Mouse (Mus musculus): ENCODE data around the gene Aarsd1.
"Not testable (repeated sequence)": the region's sequence is repeated elsewhere in the genome, so short reads cannot be mapped to it uniquely, and the experiment has no call there.

Gene Aarsd1

GRCm38 (mm10) chr11:101446860-101447259, 29.4 kb upstream of the Aarsd1 start:
- not testable (repeated sequence) for DNase-seq (ENCODE audit: low spot score in 2 of 2)

- no peak for DNase-seq (ENCODE audit: low spot score in 2 of 2)
These were observed 28.9 kb upstream of the Aarsd1 start for GRCm38 (mm10) chr11:101446319-101446718.

DNA sequence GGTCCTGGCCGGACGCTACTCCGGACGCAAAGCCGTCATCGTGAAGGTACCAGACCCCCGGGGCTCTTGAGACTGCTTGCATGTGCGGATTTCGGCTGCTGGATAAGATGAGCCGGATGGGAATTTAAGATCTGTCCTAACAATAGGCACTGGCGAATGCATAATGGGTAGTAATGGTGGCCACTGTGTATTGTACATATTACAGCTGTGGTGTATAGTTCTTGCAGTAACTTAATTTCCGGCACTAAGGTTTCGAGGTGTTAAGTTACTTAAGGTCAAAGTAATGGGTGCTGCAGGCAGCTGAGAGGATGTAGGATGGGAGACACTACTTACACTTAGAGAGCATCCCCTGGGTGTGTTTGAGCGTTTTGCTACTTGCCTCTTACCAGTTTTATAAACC, 25.3 kb upstream of the Aarsd1 start:
- DNase-seq (ENCODE audit: low spot score in 2 of 2): no peak

- DNase-seq (ENCODE audit: low spot score in 2 of 2): peak; percentile 94 to 95
These were observed 24.8 kb upstream of the Aarsd1 start, which contains the start of gene Rpl27 for GRCm38 (mm10) chr11:101442127-101442693. Gene Rpl27 (plus strand): TSS chr11:101442298.

DNA sequence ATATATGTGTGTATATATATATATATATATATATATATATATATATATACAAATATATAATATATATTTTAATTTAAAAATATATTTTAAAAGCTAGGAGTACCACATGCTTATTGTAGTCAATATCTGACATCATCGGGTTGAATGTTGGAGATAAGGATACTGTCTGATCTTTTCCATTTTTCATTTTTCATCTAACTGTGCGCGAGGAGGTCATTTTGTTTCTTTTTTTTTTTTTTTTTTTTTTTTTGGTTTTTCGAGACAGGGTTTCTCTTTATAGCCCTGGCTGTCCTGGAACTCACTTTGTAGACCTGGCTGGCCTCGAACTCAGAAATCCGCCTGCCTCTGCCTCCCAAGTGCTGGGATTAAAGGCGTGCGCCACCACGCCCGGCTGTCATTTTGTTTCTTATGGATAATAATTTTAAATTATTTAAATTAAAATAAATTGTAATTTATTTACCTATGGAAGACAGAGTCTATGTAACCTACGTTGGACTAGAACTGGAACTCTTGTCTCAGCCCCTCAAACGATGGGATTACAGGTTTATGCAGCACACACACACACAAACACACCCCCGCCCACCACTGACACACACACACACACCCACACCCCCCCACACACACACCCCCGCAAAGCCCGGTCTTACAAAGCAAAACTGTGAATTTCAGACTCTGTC, 24.2 kb upstream of the Aarsd1 start:
- not testable (repeated sequence) for DNase-seq (ENCODE audit: low spot score in 2 of 2)

GRCm38 (mm10) chr11:101438006-101438405, 20.6 kb upstream of the Aarsd1 start:
- DNase-seq (ENCODE audit: low spot score in 2 of 2): not testable (repeated sequence)

DNA sequence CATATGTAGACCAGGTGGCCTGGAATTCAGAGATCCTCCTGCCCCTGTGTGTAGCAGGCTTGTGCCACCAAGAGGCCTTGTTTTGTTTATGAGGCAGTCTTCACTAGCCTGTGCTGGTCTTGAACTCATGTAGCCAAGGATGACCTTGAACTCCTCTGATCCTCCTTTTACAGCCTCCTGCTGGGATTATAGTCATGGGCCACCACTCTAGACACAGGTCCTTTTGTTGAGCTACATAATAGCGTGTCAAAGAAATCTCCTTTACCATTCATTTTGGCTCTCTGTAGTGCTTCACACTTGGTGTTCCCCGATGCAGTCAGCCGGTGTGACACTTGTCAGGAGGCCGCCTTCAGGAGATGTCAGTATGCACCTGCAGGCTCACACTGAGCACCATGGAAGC, 19.5 kb upstream of the Aarsd1 start:
- no peak for DNase-seq (ENCODE audit: low spot score in 2 of 2)

GRCm38 (mm10) chr11:101435831-101436230, 18.4 kb upstream of the Aarsd1 start:
- no peak for DNase-seq (ENCODE audit: low spot score in 2 of 2)

DNA sequence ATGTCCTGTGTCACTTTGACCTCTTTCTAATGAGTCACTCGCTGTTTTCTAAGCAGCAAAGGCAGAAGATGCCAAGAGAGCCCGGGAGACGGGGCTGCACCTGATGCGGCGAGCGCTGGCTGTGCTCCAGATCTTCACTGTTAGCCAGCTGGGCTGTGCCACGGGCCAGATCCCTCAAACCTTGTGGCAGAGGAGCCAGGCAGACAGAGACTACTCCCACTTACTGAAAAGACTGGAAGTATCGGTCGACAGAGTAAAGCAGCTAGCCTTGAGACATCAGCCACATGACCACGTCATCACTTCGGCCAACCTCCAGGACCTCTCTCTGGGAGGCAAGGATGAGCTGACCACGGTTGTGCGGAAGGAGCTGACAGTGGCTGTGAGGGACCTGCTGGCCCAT, 16.0 kb upstream of the Aarsd1 start:
- no peak for DNase-seq (ENCODE audit: low spot score in 2 of 2)

DNA sequence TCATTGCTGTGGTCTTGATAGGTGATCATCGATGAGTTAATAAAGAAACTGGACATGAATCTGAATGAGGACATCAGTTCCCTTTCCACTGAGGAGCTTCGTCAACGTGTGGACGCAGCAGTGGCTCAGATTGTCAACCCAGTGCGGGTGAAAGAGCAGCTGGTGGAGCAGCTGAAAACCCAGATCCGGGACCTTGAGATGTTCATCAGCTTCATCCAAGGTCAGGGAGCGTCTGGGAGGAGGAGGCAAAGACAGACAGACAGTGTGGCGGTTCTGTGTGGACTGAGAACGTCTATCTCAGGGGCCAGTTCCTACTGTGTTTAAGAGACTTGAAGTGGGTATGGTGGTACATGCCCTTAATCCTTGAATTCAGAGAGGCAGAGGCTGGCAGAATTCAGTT, 13.9 kb upstream of the Aarsd1 start:
- no peak for DNase-seq (ENCODE audit: low spot score in 2 of 2)

DNA sequence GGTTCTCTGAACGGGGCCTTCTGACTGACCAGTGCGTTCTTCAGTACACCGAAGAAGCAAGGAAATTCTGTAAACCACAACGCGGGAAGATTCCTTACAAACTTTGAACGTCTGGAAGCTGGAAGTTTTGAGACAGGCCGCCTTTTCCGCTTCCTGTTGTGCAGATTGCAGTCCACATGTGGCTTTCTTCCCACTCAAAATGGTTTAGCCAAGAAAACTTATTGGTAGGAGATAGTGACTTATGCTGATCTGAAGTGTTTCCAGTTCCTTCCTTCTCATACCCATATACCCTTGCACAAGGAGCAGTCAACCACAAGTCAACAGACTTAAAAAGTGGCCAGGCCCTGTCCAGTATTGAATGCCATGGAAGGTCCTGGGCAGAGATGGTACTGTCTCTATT, 8.8 kb upstream of the Aarsd1 start:
- no peak for DNase-seq (ENCODE audit: low spot score in 2 of 2)

GRCm38 (mm10) chr11:101424925-101425813, 7.8 kb upstream of the Aarsd1 start, which contains the start of the genes Rundc1 and Ptges3l:
Gene Rundc1 (plus strand): TSS chr11:101425085.
Gene Ptges3l (minus strand): TSS chr11:101425333.
- DNase-seq (ENCODE audit: low spot score in 2 of 2): peak; percentile 97 to 99

DNA sequence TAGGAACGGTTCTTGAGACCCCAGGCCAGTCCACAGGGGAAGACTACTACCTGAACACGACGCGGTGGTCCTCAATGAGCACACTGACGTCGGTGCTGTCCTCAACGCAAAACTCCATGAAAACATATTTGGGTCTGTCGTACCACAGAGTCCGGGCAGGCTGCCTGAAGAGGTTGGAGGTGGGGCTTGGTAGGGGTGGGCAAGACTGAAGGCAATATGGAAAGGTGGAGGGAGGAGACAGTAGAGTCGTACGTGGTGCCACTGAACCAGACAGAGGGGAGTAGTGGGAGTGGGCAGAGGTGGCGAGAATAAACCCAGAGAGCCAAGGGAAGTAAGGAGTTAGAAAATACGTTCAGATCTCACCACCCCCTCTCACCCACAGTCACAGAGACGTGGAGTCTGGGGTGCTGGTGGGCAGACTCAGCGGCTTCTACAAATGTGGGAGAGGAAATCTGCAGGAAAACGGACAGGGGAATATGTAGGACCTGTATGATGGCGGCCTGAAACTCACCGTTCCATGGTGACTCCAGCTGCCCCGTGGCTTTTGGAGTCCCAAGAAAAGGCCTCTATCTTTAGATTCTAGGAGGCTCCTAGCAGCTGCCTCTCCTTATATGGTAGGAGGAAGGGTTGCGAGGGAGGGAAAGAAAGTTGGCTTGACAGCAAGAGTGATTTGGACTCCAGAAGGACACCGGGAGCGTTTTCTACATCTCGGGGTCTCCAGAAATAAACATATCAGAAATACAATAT, 6.9 kb upstream of the Aarsd1 start, which contains the start of gene Gm27029:
Gene Gm27029, minus strand, starts transcription at position 692 of the 747 bp plus-strand sequence.
- DNase-seq (ENCODE audit: low spot score in 2 of 2): no peak

DNA sequence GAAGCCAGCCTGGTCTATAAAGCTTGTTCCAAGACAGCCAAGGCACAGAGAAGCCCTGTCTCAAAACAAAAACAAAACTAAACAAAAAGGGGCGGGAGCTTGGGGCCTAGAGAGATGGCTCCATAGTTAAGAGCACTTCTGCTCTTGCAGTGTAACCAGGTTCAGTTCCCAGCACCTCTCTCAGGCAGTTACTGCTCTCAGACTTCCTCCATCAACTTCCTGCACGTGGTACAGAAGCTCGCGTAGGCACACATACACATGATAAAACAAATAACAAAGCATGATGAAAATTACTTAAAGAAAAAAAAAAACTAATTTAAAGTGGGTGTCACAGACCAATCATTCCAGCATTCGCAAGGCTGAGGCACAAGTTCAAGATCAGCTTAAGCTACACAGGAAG, 2.7 kb upstream of the Aarsd1 start:
- DNase-seq (ENCODE audit: low spot score in 2 of 2): no peak

- DNase-seq (ENCODE audit: low spot score in 2 of 2): no peak
These were observed 2.2 kb upstream of the Aarsd1 start for GRCm38 (mm10) chr11:101419610-101420009.

- DNase-seq (ENCODE audit: low spot score in 2 of 2): no peak
These were observed 1.6 kb upstream of the Aarsd1 start for GRCm38 (mm10) chr11:101418991-101419390.

GRCm38 (mm10) chr11:101416433-101417100, 848 bp downstream of the Aarsd1 start:
- DNase-seq (ENCODE audit: low spot score in 2 of 2): no peak

- no peak for DNase-seq (ENCODE audit: low spot score in 2 of 2)
These were observed 2.1 kb downstream of the Aarsd1 start for GRCm38 (mm10) chr11:101415306-101415705.

DNA sequence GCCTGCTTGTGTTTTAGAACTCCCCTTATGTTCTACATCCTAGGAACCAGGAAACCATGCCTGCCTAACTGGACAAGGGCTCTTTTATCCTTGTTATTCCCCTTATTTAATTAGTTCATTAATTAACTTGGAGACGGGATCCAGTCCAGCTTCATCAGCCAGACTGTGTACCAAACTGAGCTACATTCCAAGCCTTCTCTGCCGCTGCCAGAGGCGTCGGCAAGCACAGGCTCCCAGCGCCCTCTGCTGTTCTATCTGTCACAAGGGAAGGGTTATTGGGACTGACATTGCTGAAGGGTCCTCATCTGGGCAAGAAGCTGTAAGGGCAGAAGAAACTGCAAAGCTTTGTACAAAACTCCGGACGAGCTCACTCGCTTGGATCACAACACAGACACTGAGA, 22.3 kb downstream of the Aarsd1 start:
- peak; percentile 51 to 77 for DNase-seq (ENCODE audit: low spot score in 2 of 2)

- no peak for DNase-seq (ENCODE audit: low spot score in 2 of 2)
These were observed 35.6 kb downstream of the Aarsd1 start for GRCm38 (mm10) chr11:101381817-101382216.

DNA sequence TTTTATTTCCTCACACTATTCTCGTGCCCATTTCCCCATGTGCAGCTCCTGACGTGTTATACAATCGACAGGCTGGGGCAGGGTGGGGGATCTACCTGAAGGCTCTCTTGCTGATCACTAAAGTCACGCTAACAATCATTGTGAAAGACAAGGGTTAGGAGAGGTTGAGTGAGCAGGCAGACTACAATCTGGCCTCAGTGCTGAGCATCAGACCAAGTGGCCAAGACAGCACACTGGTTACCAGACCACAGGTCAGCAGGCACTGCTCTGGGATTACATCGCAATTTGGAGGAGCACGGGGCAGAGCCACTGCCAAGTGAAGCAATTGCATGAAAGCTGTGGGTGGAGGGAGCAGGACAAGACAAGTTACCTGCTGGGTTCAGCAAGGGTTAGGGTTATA, 38.5 kb downstream of the Aarsd1 start:
- no peak for DNase-seq (ENCODE audit: low spot score in 2 of 2)

Measured in spleen, postnatal 4 days (tissue).